Mouse (Mus musculus): ENCODE measurements around the gene Dbt.

DNA sequence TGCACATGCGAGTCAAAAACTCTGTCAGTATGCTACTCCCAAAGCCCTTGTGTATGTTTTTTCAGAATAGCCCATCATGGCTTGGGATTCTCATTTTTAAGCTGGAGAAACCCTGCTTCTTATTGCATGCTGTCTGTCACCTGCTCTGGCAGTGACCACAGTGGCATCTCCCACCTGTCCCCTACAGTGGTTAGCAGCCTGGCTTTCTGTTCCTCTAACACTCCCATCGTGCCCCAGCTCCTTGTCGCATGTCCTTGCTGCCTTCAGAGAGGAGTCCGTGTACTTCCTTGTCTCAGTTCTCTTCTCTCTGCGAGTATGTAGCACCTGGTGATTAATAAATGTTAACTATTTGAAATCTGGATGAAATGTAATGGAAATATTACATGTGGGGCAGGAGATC is 34.6 kb downstream of the Dbt start:
- TF ChIP-seq POLR2A (IDR thresholded peaks at IDR 0.05; ENCODE audit: low read depth, low read length) = no peak
- TF ChIP-seq CTCF (IDR thresholded peaks at IDR 0.05; ENCODE audit: extremely low read depth, insufficient read depth, insufficient read length, insufficient replicate concordance) = no peak
